Mouse (Mus musculus) lung, embryonic 15.5 days (tissue): ENCODE measurements around the gene Gsdma2. TPM values are rescaled to one million over a fixed set of nuclear protein-coding genes. Genes with fewer than 3 reads are reported as not detected.

Experiments
- ATAC-seq: fragments of 200-750 bp; cut with Nextera tagmentation; 2 replicates; pipeline ENCODE4 v1.8.0; 2017; ENCODE audit warnings: moderate number of reproducible peaks, borderline replicate concordance; ENCODE audit not compliant: low FRiP score, low TSS enrichment; ENCODE audit errors: extremely low read depth
- H3K27ac ChIP-seq: fragments of 300-500 bp; sonication (generic); 2 replicates; pipeline ENCODE4 v1.5.1; 2015; ENCODE audit warnings: moderate library complexity, mild to moderate bottlenecking, inconsistent platforms
- H3K27me3 ChIP-seq: fragments of 300-500 bp; sonication (generic); 2 replicates; pipeline ENCODE4 v1.6.1; 2015; ENCODE audit warnings: inconsistent platforms
- H3K36me3 ChIP-seq: fragments of 300-500 bp; sonication (generic); 2 replicates; pipeline ENCODE4 v1.6.1; 2015; ENCODE audit warnings: inconsistent platforms
- H3K4me1 ChIP-seq: fragments of 300-500 bp; sonication (generic); 2 replicates; pipeline ENCODE4 v1.6.1; 2015; ENCODE audit warnings: inconsistent platforms
- H3K4me2 ChIP-seq: fragments of 300-500 bp; sonication (generic); 2 replicates; pipeline ENCODE4 v1.6.1; 2015; ENCODE audit warnings: inconsistent platforms, mild to moderate bottlenecking, moderate library complexity
- H3K4me3 ChIP-seq: fragments of 300-500 bp; sonication (generic); 2 replicates; pipeline ENCODE4 v1.5.1; 2015; ENCODE audit warnings: mild to moderate bottlenecking, inconsistent platforms
- H3K9ac ChIP-seq: fragments of 300-500 bp; sonication (generic); 2 replicates; pipeline ENCODE4 v1.6.1; 2015; ENCODE audit warnings: inconsistent platforms
- H3K9me3 ChIP-seq: fragments of 300-500 bp; sonication (generic); 2 replicates; pipeline ENCODE4 v1.6.1; 2016; ENCODE audit warnings: inconsistent platforms
- WGBS: fragments of 180-500 bp; shearing (Covaris S2); methylation state at CpG from one replicate; pipeline ENCODE4 v1.1.7; 2015; 5-methylcytosine and 5-hydroxymethylcytosine counted together
- polyA plus RNA-seq: library from polyadenylated mRNA; unstranded; fragments of >200 nt; fragmentation: Nextera tagmentation; extraction: Ambion mirVana; gene quantifications from 2 replicates; pipeline ENCODE4 v1.2.1, GENCODE M21; 2015

Gsdma2 gene
- polyA plus RNA-seq, 1 experiment from 2014 or later = not detected

- no peak overlapping the region for H3K9ac ChIP-seq
- H3K27ac ChIP-seq = no peak overlapping the region
- H3K36me3 ChIP-seq = peaks cover 31% of the 10 kb centered on the region
- no peak overlapping the region for H3K4me2 ChIP-seq
- WGBS = 84% methylated on average over 10 of the region's 10 CpGs
- H3K4me1 ChIP-seq = peaks cover 39% of the 10 kb centered on the region
- no peak for ATAC-seq
- H3K27me3 ChIP-seq = no peaks in the 10 kb centered on the region
- no peak overlapping the region for H3K4me3 ChIP-seq
- no peaks in the 10 kb centered on the region for H3K9me3 ChIP-seq
Measured at GRCm38 (mm10) chr11:98705021-98705420, 58.5 kb downstream of the Gsdma2 start.

Other genes with a start within 250 kb of the Gsdma2 start
- gene Pgap3, start 246.3 kb upstream of the Gsdma2 start, polyA plus RNA-seq = 13.0 and 14.7 TPM in 2 replicates
- 37.2 and 39.4 TPM in 2 replicates for gene Erbb2, start 234.3 kb upstream of the Gsdma2 start, polyA plus RNA-seq
- gene Mien1, start 207.8 kb upstream of the Gsdma2 start, polyA plus RNA-seq = 76.8 and 78.0 TPM in 2 replicates
- 45.3 and 49.6 TPM in 2 replicates for gene Grb7, start 200.4 kb upstream of the Gsdma2 start, polyA plus RNA-seq
- 0.49 and 1.2 TPM in 2 replicates for gene Ikzf3, start 100.7 kb upstream of the Gsdma2 start, polyA plus RNA-seq
- gene Zpbp2, start 95.7 kb upstream of the Gsdma2 start, polyA plus RNA-seq = 0.14 TPM in 1 of 2 replicates, not detected in the other
- gene Ormdl3, start 59.4 kb upstream of the Gsdma2 start, polyA plus RNA-seq = 54.6 and 55.2 TPM in 2 replicates
- gene Lrrc3c, start 48.5 kb upstream of the Gsdma2 start, polyA plus RNA-seq = not detected in 2 replicates
- 1.0 and 1.4 TPM in 2 replicates for gene Gm12355, start 21.1 kb upstream of the Gsdma2 start, polyA plus RNA-seq
- gene Gsdma3, start 20.4 kb upstream of the Gsdma2 start, polyA plus RNA-seq = not detected in 2 replicates
- gene Gsdma, start 17.6 kb downstream of the Gsdma2 start, polyA plus RNA-seq = 0.06 TPM in 1 of 2 replicates, not detected in the other
- gene Psmd3, start 35.8 kb downstream of the Gsdma2 start, polyA plus RNA-seq = 211 and 214 TPM in 2 replicates
- gene Csf3, start 54.5 kb downstream of the Gsdma2 start, polyA plus RNA-seq = not detected in 2 replicates
- gene Med24, start 82.7 kb downstream of the Gsdma2 start, polyA plus RNA-seq = 51.9 and 53.0 TPM in 2 replicates
- gene Thra, start 93.9 kb downstream of the Gsdma2 start, polyA plus RNA-seq = 35.6 and 35.8 TPM in 2 replicates
- gene Nr1d1, start 128.6 kb downstream of the Gsdma2 start, polyA plus RNA-seq = 1.0 and 1.5 TPM in 2 replicates
- gene Msl1, start 148.8 kb downstream of the Gsdma2 start, polyA plus RNA-seq = 21.1 and 21.2 TPM in 2 replicates
- gene Casc3, start 158.1 kb downstream of the Gsdma2 start, polyA plus RNA-seq = 35.7 and 37.9 TPM in 2 replicates
- gene Rapgefl1, start 190.0 kb downstream of the Gsdma2 start, polyA plus RNA-seq = 0.86 and 1.4 TPM in 2 replicates
- gene Wipf2, start 216.9 kb downstream of the Gsdma2 start, polyA plus RNA-seq = 3.7 and 4.1 TPM in 2 replicates